ENCODE assay signal across 16 mouse cellular contexts in genomic region chr11:103195656-103196055, GRCm38 (mm10). TPM values are rescaled to one million over a fixed set of nuclear protein-coding genes. Genes with fewer than 3 reads are reported as not detected.
"Had no signal": no experiment of that assay in that cellular context is flagged by ENCODE, and none has a peak within 500 bp of the region (broad histone marks: within the 10 kb centered on the region; RNA-seq: fewer than 3 reads in every experiment).

No protein-coding gene starts in this region.

- H3K4me2 ChIP-seq: limb, embryonic 13.5 days; neural tube, embryonic 12.5 days had no signal

- H3K36me3 ChIP-seq: limb, embryonic 13.5 days; neural tube, embryonic 12.5 days had no signal

- H3K9me3 ChIP-seq: limb, embryonic 13.5 days; neural tube, embryonic 12.5 days had no signal

- H3K9ac ChIP-seq: limb, embryonic 13.5 days; liver, embryonic 14.5 days; neural tube, embryonic 12.5 days had no signal

- H3K27ac ChIP-seq: limb, embryonic 13.5 days; liver, embryonic 14.5 days; neural tube, embryonic 12.5 days had no signal

- DNase-seq: kidney, adult 9 months; kidney, postnatal 14 days; layer of hippocampus, postnatal 36 days; lung, adult 18-20 months; midbrain, embryonic 14.5 days; retina, postnatal 1 day; right cerebral cortex, postnatal 4 days; spleen, adult 18-20 months had no signal

- H3K4me3 ChIP-seq: limb, embryonic 13.5 days; neural tube, embryonic 12.5 days had no signal

RNA-seq across cellular contexts. Expression of gene 1700023F06Rik, which starts 12.7 kb away (rescaled TPM):
- polyA plus RNA-seq: liver, adult 2 months; liver, embryonic 14.5 days had no signal

RNA-seq across cellular contexts. Expression of gene Spata32, which starts 22.6 kb away (rescaled TPM):
- polyA plus RNA-seq: large intestine, adult 2 months; limb, embryonic 13.5 days; liver, adult 2 months; liver, embryonic 14.5 days; lung, embryonic 16.5 days; stomach, embryonic 14.5 days; thymus, postnatal 0 days had no signal
